Mouse (Mus musculus) limb, embryonic 13.5 days (tissue): Measurements from ENCODE around the gene Gm3448. TPM values are rescaled to one million over a fixed set of nuclear protein-coding genes. Genes with fewer than 3 reads are reported as not detected.
A peak's percentile ranks its signal among the peaks of the same experiment; 100 is the strongest.
"Not testable (repeated sequence)": the region's sequence is repeated elsewhere in the genome, so short reads cannot be mapped to it uniquely, and the experiment has no call there.

Source experiments
- ATAC-seq: fragments of 200-750 bp; cut with Nextera tagmentation; 2 replicates; pipeline ENCODE4 v1.8.0; 2017; ENCODE audit warnings: low read depth, moderate number of reproducible peaks, moderate TSS enrichment; ENCODE audit not compliant: low FRiP score
- H3K27ac ChIP-seq: fragments of 300-500 bp; sonication (generic); 2 replicates; pipeline ENCODE4 v1.5.1; 2015; ENCODE audit warnings: inconsistent platforms, mild to moderate bottlenecking, moderate library complexity
- H3K27me3 ChIP-seq: fragments of 300-500 bp; sonication (generic); 2 replicates; pipeline ENCODE4 v1.6.1; 2015; ENCODE audit warnings: mild to moderate bottlenecking, inconsistent platforms
- H3K36me3 ChIP-seq: fragments of 300-500 bp; sonication (generic); 2 replicates; pipeline ENCODE4 v1.6.1; 2015; ENCODE audit warnings: inconsistent platforms, mild to moderate bottlenecking, moderate library complexity
- H3K4me1 ChIP-seq: fragments of 300-500 bp; sonication (generic); 2 replicates; pipeline ENCODE4 v1.6.1; 2015; ENCODE audit warnings: inconsistent platforms
- H3K4me2 ChIP-seq: fragments of 300-500 bp; sonication (generic); replicated peaks from 2 replicates; pipeline ENCODE4 v1.6.1; 2015; ENCODE audit warnings: inconsistent platforms, mild to moderate bottlenecking, moderate library complexity
- H3K4me3 ChIP-seq: fragments of 300-500 bp; sonication (generic); 2 replicates; pipeline ENCODE4 v1.5.1; 2015; ENCODE audit warnings: moderate library complexity, mild to moderate bottlenecking, inconsistent platforms
- H3K9ac ChIP-seq: fragments of 300-500 bp; sonication (generic); 2 replicates; pipeline ENCODE4 v1.6.1; 2015; ENCODE audit warnings: mild to moderate bottlenecking, inconsistent platforms
- H3K9me3 ChIP-seq: fragments of 300-500 bp; sonication (generic); 2 replicates; pipeline ENCODE4 v1.6.1; 2016; ENCODE audit warnings: inconsistent platforms
- WGBS: fragments of 180-500 bp; shearing (Covaris S2); methylation state at CpG from one replicate; pipeline ENCODE4 v1.1.7; 2015; 5-methylcytosine and 5-hydroxymethylcytosine counted together
- polyA plus RNA-seq: library from polyadenylated mRNA; unstranded; fragments of >200 nt; fragmentation: Nextera tagmentation; extraction: Ambion mirVana; gene quantifications from 2 replicates; pipeline ENCODE4 v1.2.1, GENCODE M21; 2015

The Gm3448 gene
- polyA plus RNA-seq, 1 experiment from 2014 or later: 3.8 TPM

GRCm38 (mm10) chr17:15065391-15066024, 24.2 kb upstream of the Gm3448 start:
- Histone ChIP-seq H3K27ac (no peak overlapping the region), H3K4me1 (peaks cover 8% of the 10 kb centered on the region)
- 42% methylated on average over 13 of the region's 13 CpGs for WGBS

GRCm38 (mm10) chr17:15060356-15060755, 19.0 kb upstream of the Gm3448 start:
- H3K9ac ChIP-seq: no peak overlapping the region
- H3K9me3 ChIP-seq: no peaks in the 10 kb centered on the region
- no peak for ATAC-seq
- no peaks in the 10 kb centered on the region for H3K4me1 ChIP-seq
- H3K4me3 ChIP-seq: no peak overlapping the region
- H3K27ac ChIP-seq: no peak overlapping the region
- WGBS: 74% methylated on average over 6 of the region's 6 CpGs
- H3K36me3 ChIP-seq: peaks cover 73% of the 10 kb centered on the region
- H3K27me3 ChIP-seq: no peaks in the 10 kb centered on the region
- H3K4me2 ChIP-seq: no peak overlapping the region

More at GRCm38 (mm10) chr17:15065391-15066024, 24.2 kb upstream of the Gm3448 start:
- H3K9me3 ChIP-seq: no peaks in the 10 kb centered on the region
- no peak overlapping the region for H3K4me3 ChIP-seq
- peak overlapping the region; percentile 50 for H3K4me2 ChIP-seq
- no peaks in the 10 kb centered on the region for H3K27me3 ChIP-seq
- H3K9ac ChIP-seq: no peak overlapping the region
- peaks cover 30% of the 10 kb centered on the region for H3K36me3 ChIP-seq
- ATAC-seq: peak; percentile 52; the same call in 1 of the 2 replicates

GRCm38 (mm10) chr17:15059646-15060045, 18.3 kb upstream of the Gm3448 start:
- 95% methylated on average over 14 of the region's 14 CpGs for WGBS
- H3K4me3 ChIP-seq: no peak overlapping the region

GRCm38 (mm10) chr17:15058161-15058591, 16.8 kb upstream of the Gm3448 start:
- ATAC-seq: no peak
- no peaks in the 10 kb centered on the region for H3K4me1 ChIP-seq
- peaks cover 71% of the 10 kb centered on the region for H3K36me3 ChIP-seq
- no peak overlapping the region for H3K4me3 ChIP-seq
- 84% methylated on average over 5 of the region's 5 CpGs for WGBS
- no peak overlapping the region for H3K4me2 ChIP-seq
- no peak overlapping the region for H3K27ac ChIP-seq
- no peaks in the 10 kb centered on the region for H3K9me3 ChIP-seq
- H3K9ac ChIP-seq: no peak overlapping the region
- no peaks in the 10 kb centered on the region for H3K27me3 ChIP-seq

More at GRCm38 (mm10) chr17:15059646-15060045, 18.3 kb upstream of the Gm3448 start:
- H3K4me1 ChIP-seq: no peaks in the 10 kb centered on the region
- no peak overlapping the region for H3K9ac ChIP-seq
- peaks cover 77% of the 10 kb centered on the region for H3K36me3 ChIP-seq
- no peak overlapping the region for H3K27ac ChIP-seq
- no peak for ATAC-seq
- H3K9me3 ChIP-seq: no peaks in the 10 kb centered on the region
- no peak overlapping the region for H3K4me2 ChIP-seq
- H3K27me3 ChIP-seq: no peaks in the 10 kb centered on the region

- no peak for ATAC-seq
- H3K9ac ChIP-seq: no peak overlapping the region
- no peak overlapping the region for H3K4me3 ChIP-seq
- H3K9me3 ChIP-seq: no peaks in the 10 kb centered on the region
- H3K4me1 ChIP-seq: no peaks in the 10 kb centered on the region
- 82% methylated on average over 4 of the region's 4 CpGs for WGBS
- H3K27me3 ChIP-seq: no peaks in the 10 kb centered on the region
- no peak overlapping the region for H3K27ac ChIP-seq
- no peak overlapping the region for H3K4me2 ChIP-seq
- peaks cover 51% of the 10 kb centered on the region for H3K36me3 ChIP-seq
Measured at GRCm38 (mm10) chr17:15055925-15056324, 14.6 kb upstream of the Gm3448 start.

- H3K9me3 ChIP-seq, H3K4me3 ChIP-seq, H3K27ac ChIP-seq: not testable (repeated sequence)
Measured at GRCm38 (mm10) chr17:15053829-15054200, 12.5 kb upstream of the Gm3448 start.

GRCm38 (mm10) chr17:15053183-15053828, 12.0 kb upstream of the Gm3448 start:
- H3K4me1 ChIP-seq, H3K9ac ChIP-seq, ATAC-seq, H3K9me3 ChIP-seq, H3K27me3 ChIP-seq, H3K27ac ChIP-seq, H3K4me3 ChIP-seq, H3K4me2 ChIP-seq: not testable (repeated sequence)
- 90% methylated on average over 6 of the region's 8 CpGs for WGBS
- H3K36me3 ChIP-seq: peaks cover 27% of the 10 kb centered on the region

More at GRCm38 (mm10) chr17:15053829-15054200, 12.5 kb upstream of the Gm3448 start:
- H3K27me3 ChIP-seq, H3K4me1 ChIP-seq, ATAC-seq, H3K4me2 ChIP-seq, H3K9ac ChIP-seq: not testable (repeated sequence)
- peaks cover 32% of the 10 kb centered on the region for H3K36me3 ChIP-seq
- 91% methylated on average over 13 of the region's 13 CpGs for WGBS

GRCm38 (mm10) chr17:15052766-15053165, 11.4 kb upstream of the Gm3448 start:
- WGBS: 57% methylated on average over 1 of the region's 1 CpGs
- H3K36me3 ChIP-seq: peaks cover 21% of the 10 kb centered on the region
- H3K9ac ChIP-seq, H3K4me3 ChIP-seq, H3K27ac ChIP-seq, H3K9me3 ChIP-seq, H3K4me2 ChIP-seq, H3K4me1 ChIP-seq, H3K27me3 ChIP-seq: not testable (repeated sequence)
- ATAC-seq: 0 out of 2 replicates have a peak, but pooled peaks have one; percentile 15

GRCm38 (mm10) chr17:15050338-15050737, 9.0 kb upstream of the Gm3448 start:
- ATAC-seq, H3K4me1 ChIP-seq, H3K36me3 ChIP-seq, H3K9ac ChIP-seq, H3K27ac ChIP-seq, H3K27me3 ChIP-seq, H3K9me3 ChIP-seq, H3K4me2 ChIP-seq, H3K4me3 ChIP-seq: not testable (repeated sequence)
- no CpG with 5 or more reads among the region's 1 CpGs for WGBS

- not testable (repeated sequence) for H3K4me3 ChIP-seq, H3K4me2 ChIP-seq, H3K27me3 ChIP-seq, ATAC-seq, H3K9ac ChIP-seq, H3K36me3 ChIP-seq, H3K9me3 ChIP-seq, H3K27ac ChIP-seq, H3K4me1 ChIP-seq
- WGBS: no CpG with 5 or more reads among the region's 3 CpGs
Measured at GRCm38 (mm10) chr17:15040455-15040854, 882 bp downstream of the Gm3448 start.

- H3K9me3 ChIP-seq, H3K4me1 ChIP-seq, H3K4me3 ChIP-seq, H3K27me3 ChIP-seq, H3K27ac ChIP-seq, ATAC-seq, H3K36me3 ChIP-seq, H3K4me2 ChIP-seq, H3K9ac ChIP-seq: not testable (repeated sequence)
- WGBS: no CpG with 5 or more reads among the region's 4 CpGs
Measured at GRCm38 (mm10) chr17:15031414-15031813, 9.9 kb downstream of the Gm3448 start.

- not testable (repeated sequence) for H3K27ac ChIP-seq, H3K4me3 ChIP-seq, H3K9me3 ChIP-seq, ATAC-seq, H3K4me1 ChIP-seq, H3K4me2 ChIP-seq, H3K36me3 ChIP-seq, H3K27me3 ChIP-seq, H3K9ac ChIP-seq
- WGBS: no CpG with 5 or more reads among the region's 6 CpGs
Measured at GRCm38 (mm10) chr17:15025513-15025912, 15.8 kb downstream of the Gm3448 start.
